Mouse (Mus musculus): Measurements from ENCODE around the gene Spsb3.

Spsb3 gene

GRCm38 (mm10) chr17:24874989-24875388 is 11.5 kb upstream of the Spsb3 start:
- no peak for DNase-seq

DNA sequence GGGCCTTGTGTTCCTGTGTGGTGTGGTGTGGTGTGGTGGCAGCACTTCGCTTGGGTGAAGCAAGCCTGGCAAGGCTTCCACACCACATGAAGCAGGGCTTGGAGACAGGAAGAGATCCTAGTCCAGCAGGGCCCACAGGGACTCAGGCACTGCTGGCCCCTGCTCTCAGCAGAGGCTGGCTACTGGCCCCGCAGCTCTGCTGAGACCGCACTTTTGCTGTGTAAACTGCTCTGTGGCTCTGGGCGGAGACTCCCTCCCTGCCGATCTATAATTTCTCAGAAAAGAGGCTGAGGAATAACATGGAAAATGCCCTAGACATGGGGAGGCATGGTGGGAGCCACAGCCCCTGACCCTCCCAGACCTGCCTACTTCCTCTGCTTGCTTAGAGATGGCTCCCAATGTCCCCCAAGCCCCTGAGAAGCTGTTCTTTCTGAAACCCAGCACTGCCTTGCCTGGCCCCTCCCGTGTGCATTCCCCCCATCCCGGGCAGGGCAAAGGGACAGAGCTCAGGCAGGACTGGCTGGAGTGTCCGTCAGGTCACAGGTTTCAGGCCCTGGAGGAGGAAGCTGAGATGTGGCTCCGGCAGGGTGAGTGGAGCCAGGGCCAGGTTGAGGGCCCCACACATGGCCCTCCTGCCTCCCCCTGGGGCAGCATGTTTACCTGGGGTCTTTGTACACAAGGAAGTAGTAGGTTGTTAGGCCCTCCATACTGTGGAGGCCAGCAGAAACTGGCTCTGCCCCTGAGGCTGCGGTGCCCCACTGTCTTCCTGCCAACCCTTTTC is 8.9 kb upstream of the Spsb3 start:
- DNase-seq: peak; percentile 76

- peak; percentile 94 for DNase-seq
Measured at GRCm38 (mm10) chr17:24878117-24878397, 8.4 kb upstream of the Spsb3 start.

- peak; percentile 63 for DNase-seq
Measured at GRCm38 (mm10) chr17:24878531-24878930, 7.9 kb upstream of the Spsb3 start.

- DNase-seq: peak; percentile 53
Measured at GRCm38 (mm10) chr17:24881738-24882440, 4.6 kb upstream of the Spsb3 start.

DNA sequence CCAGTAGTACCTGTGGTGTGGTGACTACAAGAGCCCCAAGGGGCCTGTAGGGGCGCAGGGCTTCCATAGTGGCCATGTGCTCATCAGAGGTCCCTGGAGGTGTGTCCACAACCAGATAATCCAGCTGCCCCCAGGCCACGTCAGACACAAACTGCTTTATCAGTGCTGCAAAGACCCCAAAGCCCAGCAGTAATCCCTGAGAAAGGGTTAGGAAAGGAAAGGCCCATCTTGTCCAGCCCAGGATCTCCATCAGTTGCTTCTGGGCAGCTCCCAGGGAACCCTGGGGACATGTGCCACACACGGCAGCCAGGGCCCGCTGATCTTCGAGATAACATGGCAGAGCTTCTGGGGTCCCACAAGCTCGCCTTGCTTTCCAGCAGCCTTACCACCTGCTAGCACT is 2.1 kb upstream of the Spsb3 start:
- no peak for DNase-seq

DNA sequence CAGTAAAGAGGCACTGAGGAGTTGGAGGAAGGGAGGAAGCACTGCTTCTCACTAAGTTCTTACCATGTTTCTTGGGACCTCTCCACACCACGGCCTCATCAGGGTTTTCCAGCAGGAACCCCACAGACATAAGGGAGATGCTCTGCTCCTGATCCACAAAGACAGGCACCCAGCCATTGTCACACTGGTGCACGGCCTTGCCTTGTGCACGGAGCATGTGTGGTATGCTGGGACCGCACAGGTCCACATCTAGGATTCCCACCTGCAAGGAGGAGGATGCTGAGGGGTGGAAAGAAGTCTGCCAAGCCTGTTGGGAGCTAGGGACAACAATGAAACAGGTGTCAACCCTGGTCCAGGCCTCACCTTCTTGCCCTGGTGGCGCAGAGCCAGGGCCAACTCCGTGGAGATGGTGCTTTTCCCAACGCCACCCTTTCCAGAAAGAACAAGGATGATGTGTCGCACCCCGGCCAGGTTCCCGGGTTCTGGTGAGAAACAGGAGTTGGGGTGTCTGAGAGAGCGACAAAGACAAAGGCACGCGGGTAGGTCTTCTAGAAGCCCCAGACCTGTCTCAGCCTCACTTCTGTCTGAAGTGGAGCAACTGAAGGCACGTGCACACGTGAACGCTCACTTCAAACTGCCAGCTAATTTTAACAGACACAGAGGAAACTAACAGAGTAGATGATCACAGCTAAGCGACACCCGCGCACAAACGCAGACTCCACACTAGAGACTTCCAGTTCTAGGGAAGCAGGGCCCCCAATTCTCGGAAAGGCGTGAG is 898 bp upstream of the Spsb3 start:
- no peak for DNase-seq

- DNase-seq: no peak
Measured at GRCm38 (mm10) chr17:24886932-24887271, 459 bp downstream of the Spsb3 start.

DNA sequence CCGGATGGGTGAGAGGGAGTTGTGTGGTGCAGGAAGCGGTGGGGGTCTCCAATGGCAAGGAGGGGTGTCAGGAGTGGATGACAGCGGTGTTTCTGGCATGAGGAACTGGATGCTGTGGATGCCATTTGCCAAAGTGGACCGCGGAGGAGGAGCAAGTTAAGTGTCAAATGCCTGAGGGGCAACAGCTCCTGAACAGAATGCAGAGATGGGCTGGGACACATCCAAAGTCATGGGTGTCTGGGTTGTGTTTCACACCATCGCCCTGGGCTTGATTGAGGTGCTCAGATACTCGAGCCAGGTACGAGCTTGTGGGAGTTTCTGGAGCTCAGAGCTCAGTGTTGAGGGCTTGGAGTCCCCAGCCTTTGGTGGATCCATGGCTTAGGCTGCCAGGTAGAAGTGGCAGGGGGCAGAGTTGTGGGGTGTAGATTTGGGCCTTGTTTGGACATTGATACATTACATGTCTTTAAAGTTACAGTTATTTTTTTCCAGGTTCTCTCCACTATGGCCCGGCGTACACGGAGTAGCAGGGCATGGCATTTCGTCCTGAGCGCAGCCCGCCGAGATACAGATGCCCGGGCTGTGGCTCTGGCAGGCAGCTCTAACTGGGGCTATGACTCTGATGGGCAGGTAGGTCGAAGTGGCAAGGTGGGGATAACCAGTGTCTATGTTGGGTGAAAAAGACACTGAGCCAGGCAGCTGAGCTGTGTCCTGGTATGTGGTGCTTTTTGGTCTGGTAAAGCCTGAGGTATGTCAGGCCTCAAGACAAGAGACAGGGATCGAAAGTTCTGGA is 1.0 kb downstream of the Spsb3 start:
- no peak for DNase-seq

GRCm38 (mm10) chr17:24888862-24889261 is 2.4 kb downstream of the Spsb3 start:
- no peak for DNase-seq

DNA sequence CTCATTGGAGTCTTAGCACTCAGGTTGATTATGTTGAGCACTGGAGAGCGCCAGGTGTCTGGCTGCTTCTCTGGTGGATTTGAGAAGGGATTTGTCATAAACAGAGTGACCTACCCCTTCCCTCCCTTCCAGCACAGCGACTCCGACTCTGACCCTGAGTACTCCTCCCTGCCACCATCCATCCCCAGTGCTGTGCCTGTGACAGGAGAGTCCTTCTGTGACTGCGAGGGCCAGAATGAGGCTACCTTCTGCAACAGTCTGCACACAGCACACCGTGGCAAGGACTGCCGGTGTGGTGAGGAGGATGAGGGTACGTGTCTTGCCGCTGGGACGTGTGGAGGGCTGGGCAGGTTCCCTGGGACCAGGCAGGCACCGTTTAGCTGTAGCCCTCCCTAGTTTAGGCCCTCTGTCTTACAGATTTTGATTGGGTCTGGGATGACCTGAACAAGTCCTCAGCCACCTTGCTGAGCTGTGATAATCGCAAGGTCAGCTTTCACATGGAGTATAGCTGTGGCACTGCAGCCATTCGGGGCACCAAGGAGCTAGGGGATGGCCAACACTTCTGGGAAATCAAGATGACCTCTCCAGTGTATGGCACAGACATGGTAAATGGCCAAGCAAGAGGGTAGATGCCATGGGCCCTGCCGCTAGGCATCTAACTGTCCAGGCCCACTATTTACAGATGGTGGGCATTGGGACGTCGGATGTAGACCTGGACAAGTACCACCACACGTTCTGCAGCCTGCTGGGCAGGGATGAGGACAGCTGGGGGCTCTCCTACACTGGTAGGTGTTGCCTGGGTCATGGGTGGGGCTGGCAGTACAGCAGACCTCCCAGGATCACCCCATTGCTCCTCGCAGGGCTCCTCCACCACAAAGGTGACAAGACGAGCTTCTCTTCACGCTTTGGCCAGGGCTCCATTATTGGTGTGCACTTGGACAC is 4.0 kb downstream of the Spsb3 start:
- DNase-seq: no peak

GRCm38 (mm10) chr17:24891321-24891720 is 4.9 kb downstream of the Spsb3 start:
- DNase-seq: no peak

GRCm38 (mm10) chr17:24892785-24893184 is 6.3 kb downstream of the Spsb3 start:
- no peak for DNase-seq

DNA sequence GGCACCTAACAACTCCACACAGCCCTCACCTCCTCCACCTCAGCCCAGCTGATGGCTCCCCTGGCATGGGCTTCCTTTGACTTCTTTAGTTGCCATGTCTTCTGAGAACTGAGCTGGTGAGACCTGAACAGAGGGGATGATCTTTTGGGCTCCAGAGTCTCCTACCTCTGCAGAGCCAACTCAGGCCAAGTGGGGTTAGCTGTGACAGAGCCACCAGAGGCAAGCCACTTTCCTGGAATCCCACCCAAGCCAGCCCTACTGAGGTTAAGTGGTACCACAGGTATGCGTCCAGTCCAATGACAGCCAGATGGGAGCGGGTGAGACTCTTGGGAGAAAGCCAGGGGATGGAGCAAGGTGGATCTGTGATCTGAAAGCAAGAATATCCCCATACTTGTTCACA is 6.8 kb downstream of the Spsb3 start:
- DNase-seq: no peak

GRCm38 (mm10) chr17:24894061-24894994 is 7.9 kb downstream of the Spsb3 start:
- no peak for DNase-seq

- DNase-seq: peak; percentile 80
Measured at GRCm38 (mm10) chr17:24894995-24895547, 8.6 kb downstream of the Spsb3 start, which contains the start of the genes Eme2 and Mrps34. TSS of gene Eme2 (minus strand) at chr17:24895087. TSS of gene Mrps34 (plus strand) at chr17:24895116.

GRCm38 (mm10) chr17:24895571-24896240 is 9.3 kb downstream of the Spsb3 start:
- DNase-seq: no peak

DNA sequence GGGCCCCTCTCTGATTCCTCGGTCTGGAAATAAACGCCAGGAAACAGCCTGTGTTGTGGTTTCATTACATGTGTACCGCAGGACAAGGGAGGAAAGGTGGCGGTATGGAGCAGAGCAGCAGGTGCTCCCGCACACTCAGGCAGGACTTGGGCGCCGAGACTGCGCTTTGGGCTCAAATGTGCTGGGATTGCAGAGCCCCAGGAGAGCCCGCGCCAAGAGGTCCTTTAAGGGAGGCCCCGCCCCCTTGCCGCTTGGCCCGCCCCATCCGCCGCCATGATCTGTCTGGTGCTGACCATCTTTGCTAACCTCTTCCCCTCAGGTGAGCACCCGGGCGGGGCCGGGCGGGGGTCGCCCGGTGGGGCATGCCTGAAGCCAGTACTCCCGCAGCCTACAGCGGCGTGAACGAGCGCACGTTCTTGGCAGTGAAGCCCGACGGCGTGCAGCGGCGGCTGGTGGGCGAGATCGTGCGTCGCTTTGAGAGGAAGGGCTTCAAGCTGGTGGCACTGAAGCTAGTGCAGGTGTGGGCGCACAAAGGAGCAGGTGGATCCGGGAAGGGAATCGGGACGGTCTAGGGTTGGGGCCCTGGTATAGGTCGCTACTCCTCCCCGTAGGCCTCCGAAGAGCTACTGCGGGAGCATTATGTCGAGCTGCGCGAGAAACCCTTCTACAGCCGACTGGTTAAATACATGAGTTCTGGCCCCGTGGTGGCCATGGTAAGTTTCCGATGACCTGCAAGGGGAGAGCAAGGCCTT is 10.0 kb downstream of the Spsb3 start, which contains the start of gene Nme3:
Nme3 (plus strand) TSS at position 260 of the 752 bp plus-strand sequence.
- peak; percentile 79 for DNase-seq

DNA sequence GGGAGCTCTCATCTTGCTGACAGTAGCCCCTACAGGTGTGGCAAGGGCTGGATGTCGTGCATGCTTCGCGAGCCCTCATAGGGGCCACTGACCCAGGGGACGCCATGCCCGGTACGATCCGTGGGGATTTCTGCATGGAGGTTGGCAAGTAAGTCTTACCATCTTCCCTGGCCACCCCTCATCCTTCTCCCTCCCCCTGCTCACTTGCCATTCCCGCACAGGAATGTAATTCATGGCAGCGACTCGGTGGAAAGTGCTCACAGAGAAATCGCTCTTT is 10.5 kb downstream of the Spsb3 start:
- no peak for DNase-seq

Measured in kidney, adult 11 months (tissue).